Mouse (Mus musculus) embryo, embryonic 11.5 days (tissue): ENCODE data around the gene Rusc2.

Experiments
- DNase-seq: peaks from one replicate; pipeline ENCODE4 v3.0.0-alpha.2; 2012; ENCODE audit warnings: low read depth, low spot score

The Rusc2 gene

DNA sequence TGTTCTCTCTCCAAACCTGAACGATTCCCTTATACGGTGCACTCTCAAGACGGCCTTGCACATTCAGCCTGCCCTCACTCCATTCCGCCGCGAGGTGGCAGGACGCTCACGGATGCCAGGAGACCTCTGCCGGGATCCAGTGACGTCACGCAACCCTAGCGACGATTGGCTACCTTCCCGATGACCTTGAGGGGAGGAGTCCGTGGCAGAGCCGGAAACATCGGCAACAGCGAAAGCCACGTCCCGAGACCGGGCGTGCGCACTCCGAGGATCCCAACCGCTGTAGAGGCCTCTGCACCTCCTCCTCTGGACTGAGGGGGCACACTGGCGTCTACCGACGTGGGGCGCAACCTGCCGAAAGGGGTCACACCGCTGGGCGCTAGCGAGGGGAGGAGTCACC is 60.3 kb downstream of the Rusc2 start:
- peak; percentile 99 for DNase-seq

DNA sequence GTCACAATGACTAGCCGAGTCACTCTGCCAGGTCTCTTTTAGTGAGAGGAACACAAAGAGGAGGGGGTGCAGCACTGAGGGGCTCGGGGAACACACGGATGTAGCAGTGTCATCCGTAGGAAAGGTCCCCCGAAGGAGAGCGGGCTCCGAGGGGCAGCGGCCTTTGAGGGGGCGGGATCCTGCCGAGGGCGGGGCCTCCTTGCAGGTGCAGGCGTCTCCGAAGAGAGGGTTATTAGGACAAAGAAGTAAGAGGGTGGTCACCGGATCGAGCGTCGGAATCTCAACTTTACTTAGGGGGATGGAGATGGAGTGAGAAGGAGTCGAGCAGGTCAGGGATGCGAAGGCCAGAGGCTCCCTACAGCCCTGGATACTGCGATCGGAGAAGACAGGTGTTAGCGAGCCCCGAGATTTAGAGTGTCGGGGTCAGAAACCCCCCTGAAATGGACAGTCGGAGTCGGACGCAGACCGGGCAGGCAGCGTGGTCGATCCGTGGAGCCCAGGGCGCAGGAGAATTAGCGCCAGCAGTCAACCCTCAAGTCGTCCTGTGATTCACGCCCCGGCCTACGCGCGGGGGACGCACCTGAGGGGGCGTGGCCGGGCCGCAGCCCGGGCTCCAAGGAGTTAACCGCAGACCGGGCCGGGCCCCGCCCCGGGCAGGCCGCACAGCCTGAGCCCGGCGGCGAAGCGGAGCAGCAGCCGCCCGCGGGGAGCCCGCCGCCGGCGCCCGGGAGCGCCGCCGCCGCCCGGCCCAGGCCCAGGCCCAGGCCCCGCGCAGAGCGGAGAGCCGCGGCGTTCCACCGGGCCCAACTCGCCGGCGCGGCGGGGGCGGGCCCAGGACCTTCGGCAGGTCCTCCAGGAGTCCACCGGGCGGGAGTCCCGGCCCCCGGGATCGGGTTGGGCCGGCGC is 60.9 kb downstream of the Rusc2 start:
- DNase-seq, result peak; percentile 70

DNA sequence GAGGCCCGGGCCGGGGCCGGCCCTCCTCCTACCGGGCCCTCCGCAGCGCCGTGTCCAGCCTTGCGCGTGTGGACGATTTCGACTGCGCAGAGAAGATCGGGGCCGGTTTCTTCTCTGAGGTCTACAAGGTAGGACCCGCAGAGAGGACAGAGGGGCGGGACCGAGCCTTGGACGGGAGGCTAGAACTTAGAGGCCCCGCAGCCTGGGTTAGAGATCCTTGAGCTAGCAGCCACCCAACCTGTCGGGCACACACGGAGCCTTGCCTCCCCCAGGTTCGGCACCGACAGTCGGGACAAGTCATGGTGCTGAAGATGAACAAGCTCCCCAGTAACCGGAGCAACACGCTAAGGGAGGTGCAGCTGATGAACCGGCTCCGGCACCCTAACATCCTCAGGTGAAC is 61.7 kb downstream of the Rusc2 start:
- no peak for DNase-seq

DNA sequence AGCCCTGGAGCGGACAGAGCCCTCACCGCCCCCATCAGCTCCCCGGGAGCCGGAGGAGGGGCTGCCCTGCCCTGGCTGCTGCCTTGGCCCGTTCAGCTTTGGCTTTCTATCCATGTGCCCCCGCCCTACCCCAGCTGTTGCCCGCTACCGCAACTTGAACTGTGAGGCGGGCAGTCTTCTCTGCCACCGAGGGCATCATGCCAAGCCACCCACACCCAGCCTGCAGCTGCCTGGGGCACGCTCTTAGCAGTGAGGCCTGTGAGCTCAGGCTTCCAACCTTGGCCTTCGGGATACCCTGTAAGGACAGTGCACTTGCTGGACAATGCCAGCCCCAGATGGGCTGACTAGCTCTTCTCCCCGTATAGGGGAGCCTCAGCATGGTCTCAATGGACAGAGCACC is 65.5 kb downstream of the Rusc2 start:
- no peak for DNase-seq

DNA sequence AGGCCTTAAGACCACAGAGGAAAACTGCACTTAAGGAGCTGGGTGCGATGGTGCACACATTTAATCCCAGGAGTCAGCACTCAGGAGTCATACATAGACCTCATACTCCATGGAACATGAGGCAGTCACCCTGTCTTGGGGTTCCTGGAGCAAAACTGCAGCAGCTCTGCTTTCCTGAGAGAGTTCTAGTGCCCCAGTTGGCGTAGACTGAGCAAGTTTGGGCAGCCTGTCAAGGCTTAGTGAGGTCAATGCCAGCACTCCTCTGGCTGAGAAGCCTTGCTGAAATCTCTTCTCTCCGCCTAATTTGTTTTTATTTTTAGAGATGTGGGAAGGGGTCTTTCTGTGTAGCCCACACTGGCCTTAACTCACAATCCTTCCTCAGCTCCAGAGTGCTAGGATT is 66.8 kb downstream of the Rusc2 start:
- DNase-seq, result no peak

DNA sequence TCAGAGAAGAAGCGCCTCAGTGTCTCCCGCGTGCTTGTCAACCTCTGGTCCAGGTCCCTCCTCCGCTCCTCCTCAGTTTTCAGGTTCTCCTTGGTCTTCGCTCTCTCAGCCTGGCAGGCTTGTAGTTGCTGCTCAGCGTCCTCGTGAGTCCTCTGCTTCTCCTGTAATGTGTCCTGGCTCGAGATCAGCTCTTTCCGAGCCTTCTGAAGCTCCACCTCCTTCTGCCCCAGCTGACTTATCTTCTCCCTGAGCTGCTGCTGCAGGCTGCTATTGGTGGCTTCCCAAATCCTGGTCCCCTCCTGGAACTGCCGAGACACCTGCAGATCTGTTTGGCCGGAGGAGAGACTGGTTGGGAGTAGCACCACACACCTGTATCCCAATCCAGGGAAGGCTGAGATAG is 70.5 kb downstream of the Rusc2 start:
- no peak for DNase-seq

DNA sequence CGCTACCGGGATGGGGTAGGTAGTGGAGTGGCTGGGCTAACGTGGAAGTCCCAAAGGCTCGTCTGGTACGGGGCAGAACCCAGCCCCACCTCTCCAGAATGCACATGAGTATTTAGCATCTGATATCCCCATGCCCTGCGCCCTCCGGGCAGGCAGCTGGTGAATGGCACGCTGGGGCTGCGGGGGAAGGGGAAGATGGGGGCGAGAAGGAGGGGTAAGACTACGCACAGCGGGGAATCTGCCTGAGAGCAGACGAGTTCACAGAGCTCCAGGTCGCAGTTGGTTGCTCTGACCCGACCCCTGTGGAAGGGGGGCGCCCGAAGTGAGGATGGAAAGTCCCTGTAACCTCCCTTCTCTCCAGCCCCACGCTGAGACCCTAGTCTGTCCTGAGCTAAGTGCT is 71.6 kb downstream of the Rusc2 start:
- no peak for DNase-seq

DNA sequence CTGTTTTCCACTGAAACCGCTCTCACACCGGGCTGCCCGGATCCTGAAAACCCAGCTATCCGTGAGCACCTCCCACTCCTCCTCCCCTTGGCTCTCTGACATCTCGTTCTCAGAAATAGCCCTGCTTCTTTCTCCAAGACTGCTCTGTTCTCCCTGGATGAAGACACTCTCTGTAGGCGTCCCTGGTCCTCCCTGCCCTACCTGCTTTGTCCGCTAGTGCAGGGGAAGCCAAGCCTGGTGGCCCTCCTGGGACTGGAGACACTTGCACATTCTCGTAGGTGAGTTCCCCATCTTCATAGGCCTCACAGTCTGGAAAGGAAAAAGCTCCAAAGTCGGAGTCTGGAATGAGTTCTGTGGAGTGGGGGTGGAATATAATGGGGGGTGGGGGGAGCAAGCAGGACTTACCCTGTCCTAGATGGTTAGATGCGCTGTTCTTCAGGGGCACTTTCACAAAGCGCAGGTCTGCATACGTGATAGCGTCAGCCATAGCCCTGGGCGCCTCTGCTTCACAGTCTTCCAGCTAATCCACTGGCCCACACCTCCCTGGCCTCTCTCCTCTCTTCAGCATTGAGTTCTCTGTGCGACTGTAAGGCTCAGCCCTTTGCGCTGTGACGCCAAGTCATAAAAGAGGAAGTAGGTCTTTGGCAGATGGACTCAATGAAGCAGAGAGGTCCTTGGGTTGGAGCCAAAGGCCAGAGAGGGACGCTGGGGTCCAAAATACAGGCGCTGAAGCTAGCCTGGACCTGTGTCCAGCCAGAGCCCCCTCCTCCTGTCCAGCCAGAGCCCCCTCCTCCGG is 72.5 kb downstream of the Rusc2 start, which contains the start of gene Cd72:
Cd72 (minus strand) TSS at position 588 of the 796 bp plus-strand sequence.
- DNase-seq, result no peak

DNA sequence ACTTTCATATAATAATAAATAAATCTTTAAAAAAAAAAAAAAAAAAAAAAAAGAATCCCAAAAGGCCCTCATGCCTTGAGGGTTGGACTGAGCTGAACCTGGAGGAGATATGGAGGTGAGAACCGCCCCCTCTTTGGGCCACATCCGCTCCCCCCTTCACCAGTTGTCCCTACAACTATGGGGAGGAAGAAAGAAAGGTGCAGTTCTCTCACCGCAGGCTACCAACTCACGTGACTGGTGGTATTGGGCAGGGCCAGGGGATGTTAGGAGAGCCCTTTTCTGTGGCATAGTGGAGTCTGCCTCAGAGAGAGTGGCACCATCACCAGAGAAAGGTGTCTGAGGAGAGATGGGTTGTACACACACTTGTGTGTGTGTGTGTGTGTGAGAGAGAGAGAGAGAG is 74.7 kb downstream of the Rusc2 start:
- no peak for DNase-seq

DNA sequence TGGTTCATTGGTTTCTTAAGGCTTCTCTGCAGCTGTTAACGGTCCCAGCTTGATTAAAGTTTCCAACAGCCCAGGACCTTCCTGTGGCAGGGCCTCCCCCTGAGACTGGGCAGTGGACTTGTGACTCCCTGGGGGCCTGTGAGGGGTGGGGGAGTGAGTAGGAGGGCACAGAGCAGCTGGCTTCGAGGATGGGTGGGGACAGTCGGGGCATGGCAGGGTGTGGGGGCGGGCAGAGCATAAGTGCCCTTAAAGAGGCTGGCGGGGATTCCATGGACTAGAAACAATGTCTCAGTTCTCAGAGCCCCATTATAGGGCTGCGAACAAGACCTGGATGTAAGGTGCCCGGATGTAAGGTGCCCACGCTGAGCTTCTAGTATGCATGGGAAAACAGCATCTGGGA is 75.3 kb downstream of the Rusc2 start:
- no peak for DNase-seq

DNA sequence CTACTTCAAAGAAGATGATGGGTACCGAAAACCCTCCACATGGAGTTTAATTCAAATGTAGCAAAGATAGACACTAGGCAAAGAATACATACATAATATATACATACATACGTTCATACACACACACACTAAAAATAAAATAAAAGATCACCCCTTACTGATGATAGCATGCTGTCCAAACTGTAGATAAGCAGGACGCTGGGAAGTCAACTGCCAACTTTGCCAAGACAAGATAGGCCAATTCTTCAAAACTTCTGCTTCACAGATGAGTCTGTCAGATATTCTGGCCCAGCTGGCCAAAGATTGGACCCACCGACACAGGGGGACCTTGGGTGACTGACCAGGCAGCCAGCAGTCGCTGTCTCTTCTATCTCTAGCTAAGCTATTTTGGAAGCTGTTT is 81.3 kb downstream of the Rusc2 start:
- DNase-seq, result no peak

DNA sequence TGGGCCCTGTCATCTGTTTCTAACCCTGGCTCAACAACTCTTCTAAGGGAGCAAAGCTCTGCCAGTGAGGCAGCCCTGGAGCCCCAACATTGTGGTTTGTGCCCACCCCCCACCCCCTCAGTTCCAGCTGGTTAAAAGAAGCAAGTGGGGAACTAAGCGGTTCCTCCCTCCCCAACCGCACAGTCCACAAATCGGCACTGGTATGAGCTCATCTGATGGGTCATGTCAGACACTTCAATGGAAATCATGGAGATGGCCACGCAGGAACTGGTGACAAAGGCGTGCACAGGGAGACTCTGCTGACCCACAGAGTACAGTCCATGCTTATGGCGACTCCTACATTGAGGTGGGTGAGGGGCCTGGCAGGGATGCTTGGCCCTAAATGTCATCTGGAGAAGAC is 84.2 kb downstream of the Rusc2 start:
- no peak for DNase-seq

DNA sequence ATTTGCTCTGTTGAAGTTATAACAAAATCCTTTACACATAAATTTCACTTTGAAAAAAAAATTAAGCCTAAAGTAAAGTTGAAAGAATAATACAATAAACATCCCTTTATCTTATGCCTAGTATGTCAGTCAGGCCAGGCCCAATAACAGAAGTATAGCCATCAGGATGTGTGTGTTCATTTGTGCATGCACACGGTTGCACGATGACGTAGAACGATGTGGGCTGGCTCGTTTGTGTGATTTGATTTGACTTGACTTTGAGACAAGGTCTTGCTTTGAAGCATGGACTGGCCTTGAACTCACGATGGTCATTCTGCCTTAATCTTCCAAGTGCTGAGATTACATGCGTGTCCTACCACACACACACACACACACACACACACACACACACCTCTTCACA is 85.1 kb downstream of the Rusc2 start:
- DNase-seq, result no peak

DNA sequence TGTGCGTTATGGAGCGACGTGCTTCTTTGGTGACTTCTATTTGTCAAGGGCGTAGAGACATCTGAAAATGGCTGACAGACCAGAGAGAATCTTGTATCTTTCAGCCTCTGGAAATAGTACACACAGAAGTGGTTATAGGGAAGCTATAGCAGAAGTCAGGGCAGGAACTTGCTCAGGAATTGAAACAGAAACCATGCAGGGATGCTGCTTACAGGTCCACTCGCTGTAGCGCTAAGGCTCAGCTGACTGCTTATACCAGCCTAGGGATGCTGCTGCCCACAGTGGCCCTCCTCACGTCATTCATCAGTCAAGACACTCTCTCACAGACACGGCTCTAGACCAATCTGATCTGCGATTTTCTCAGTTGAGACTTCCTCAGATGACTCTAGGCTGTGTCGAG is 88.5 kb downstream of the Rusc2 start:
- no peak for DNase-seq

DNA sequence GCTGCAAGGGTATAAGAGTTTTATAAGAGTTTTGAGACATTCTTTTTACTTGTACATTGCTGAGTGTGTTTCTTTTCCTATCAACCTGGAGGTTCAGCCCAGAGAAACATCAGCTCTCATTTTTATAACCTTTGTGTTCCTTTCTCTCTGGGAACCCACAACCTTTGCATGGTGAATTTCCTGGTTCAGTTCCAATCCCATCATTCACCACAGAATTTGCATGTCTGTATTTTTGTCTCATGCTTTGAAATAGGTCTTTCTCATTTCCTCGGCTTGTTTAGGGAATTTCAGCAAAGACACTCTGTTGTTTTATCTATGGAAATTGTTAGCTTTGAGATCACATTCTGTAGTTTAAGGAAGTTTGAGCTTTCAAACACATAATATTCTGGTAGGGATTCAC is 91.9 kb downstream of the Rusc2 start:
- no peak for DNase-seq

DNA sequence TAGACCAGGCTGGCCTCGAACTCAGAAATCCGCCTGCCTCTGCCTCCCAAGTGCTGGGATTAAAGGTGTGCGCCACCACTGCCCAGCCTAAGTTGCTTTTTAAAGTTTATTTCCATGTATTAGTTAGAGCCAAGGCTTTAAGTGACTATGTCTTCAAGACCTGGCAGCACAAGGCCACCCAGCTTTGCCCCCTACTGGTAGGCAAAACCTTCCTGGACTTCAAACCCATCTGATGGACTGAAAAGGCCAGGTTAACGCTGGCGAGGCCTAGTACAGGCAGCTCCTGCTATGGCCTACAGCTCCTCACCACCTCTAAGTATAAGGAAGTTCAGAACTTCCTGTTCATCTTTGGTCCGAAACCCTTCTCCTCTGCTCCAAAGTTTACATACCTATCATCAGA is 94.8 kb downstream of the Rusc2 start:
- no peak for DNase-seq
